Mouse (Mus musculus) hematopoietic stem cell, adult 5-6 weeks (primary cell): ENCODE data around the gene Tdrd6. TPM values are rescaled to one million over a fixed set of nuclear protein-coding genes. Genes with fewer than 3 reads are reported as not detected.

Source experiments
- ATAC-seq, 2 experiments: fragments of 125-278 bp in 1 of 2; replicated peaks in 1 of 2; 2 replicates each; pipeline ENCODE4 v1.8.0; 2016 to 2017; ENCODE audit warnings: inconsistent platforms in 2 of 2, mild to moderate bottlenecking in 2 of 2, moderate number of reproducible peaks in 2 of 2, low read depth in 1 of 2, moderate TSS enrichment in 1 of 2; ENCODE audit not compliant: low FRiP score in 2 of 2, poor library complexity in 2 of 2, severe bottlenecking in 2 of 2, insufficient read depth in 1 of 2, low TSS enrichment in 1 of 2
- total RNA-seq: library from RNA; stranded (forward); fragments of 172-1452, 232-1000 nt; gene quantifications from 2 replicates; pipeline ENCODE4 v1.2.3, GENCODE M21; 2017

Gene Tdrd6
- total RNA-seq, result 0.19 TPM in 1 of 2 replicates, not detected in the other

DNA sequence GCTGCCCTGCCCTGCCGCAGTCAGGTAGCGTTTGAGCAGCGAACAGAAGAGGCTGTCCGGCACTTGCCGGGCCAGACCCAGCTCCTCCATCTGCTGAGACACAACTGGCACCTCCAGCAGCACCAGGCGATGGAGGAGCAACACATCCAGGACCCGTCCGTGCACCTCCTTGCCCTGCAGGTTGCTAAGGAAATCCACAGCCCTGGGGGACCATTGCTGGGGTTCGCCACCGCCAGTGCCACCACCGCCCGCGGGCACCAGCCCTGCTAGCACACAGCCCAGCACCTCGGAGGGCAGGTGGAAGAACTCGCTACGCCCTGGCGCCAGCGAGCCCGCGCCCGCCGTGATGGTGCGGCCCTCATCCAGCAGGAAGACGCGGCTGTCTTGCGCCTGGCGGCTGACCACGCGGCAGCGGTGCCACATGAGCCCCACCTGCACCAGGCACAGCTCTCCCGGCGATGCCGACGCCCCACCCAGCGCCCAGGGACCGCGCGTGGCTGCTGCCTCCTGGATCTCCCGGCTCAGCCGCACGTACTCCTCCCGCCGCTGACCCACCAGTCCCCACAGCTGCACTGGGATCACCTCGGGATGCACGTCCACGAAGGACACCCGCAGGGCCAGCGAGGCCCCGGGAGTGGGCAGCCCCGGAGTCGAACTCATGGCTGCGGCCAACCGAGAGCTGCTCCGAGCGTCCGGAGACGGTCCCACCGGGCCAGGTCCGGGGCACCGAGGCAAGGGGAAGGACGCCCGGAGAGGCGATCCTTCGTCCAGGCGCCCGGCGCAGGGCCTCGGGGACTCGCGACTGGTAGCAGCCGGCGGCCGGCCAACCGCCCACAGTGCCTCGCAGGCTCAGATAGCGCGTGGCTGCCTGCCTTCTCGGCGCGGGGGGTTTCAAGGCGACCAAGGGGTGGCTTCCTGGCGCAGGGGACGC is at the start of gene Tdrd6:
TSS of gene Tdrd6 (minus strand) at position 804 of the 931 bp plus-strand sequence.
- ATAC-seq, result peak in 1 of 2 experiments; percentile 27; a peak in 1 of 4 replicates

DNA sequence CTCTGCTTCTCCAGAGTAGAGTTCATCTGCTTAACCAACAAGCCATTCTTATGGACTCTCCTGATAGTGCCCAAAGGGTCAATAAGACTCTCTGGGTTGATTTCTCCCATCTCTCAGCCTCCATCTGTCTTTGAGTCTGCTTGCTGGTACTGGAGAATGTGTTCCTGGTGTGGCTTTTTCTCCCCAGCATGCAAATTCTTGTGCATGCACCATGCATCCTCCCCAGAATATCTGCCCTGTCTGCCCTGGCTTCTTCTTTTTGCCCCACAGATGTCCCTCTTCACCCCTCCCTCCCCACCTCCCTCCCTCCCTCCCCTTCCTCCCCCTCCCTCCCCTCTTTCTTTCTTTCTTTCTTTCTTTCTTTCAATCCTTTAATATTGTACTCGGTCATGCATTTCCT is 47.2 kb upstream of the Tdrd6 start:
- ATAC-seq, result no peak

DNA sequence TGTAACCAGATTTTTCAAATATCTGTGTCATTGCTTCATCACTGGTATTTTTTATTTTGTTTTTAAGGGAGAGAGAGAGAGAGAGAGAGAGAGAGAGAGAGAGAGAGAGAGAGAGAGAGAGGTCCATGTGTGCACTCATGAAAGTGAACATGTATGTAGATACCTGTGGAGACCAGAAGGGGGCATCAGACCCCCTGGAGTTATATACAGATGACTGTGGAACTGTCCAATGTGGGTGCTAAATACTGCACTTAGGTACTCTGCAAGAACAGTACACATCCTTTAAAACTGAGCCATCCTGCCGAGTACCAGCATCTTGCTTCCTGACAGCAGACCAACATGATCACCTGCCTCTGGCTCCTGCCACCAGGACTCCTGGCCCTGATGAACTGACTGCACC is 46.1 kb upstream of the Tdrd6 start:
- ATAC-seq, result no peak

DNA sequence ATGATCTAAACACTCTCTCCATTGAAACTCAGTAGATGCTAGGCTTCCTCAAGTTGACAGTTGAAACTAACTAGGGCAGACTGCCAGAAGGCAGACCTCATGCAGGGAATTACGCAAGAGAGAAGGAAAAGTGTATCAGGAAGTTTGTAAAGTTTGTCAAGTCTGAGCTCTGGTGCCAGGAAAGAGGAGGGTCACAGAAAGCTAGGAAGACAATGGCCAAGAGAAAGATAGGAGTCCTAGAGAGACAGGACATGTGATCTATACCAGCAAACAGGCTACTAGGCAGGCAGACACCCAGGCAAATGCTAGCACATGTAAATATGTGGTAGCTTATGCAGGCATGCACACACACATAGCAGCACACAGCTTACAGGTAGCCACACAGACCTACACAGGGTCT is 45.1 kb upstream of the Tdrd6 start:
- peak; percentile 27 to 29; a peak in 2 of 4 replicates for ATAC-seq

DNA sequence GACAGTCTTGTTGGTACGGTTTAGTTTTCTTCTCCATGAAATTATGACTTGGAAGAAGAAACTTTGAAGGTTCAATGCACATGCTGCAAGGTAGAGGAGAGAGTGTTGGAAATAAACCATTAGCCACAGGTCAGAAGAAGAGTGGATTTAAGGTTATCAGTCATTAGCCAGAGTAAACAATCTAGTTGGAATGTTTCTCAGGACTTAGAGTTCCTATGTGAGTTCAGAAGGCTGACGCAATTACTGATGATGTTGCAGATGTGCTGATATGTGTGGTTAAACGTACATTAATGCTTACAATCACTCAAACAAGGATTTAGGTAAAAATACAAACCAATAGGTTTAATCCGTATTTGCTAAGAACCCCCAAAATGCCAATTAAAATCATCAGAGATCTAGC is 41.8 kb upstream of the Tdrd6 start:
- no peak for ATAC-seq

DNA sequence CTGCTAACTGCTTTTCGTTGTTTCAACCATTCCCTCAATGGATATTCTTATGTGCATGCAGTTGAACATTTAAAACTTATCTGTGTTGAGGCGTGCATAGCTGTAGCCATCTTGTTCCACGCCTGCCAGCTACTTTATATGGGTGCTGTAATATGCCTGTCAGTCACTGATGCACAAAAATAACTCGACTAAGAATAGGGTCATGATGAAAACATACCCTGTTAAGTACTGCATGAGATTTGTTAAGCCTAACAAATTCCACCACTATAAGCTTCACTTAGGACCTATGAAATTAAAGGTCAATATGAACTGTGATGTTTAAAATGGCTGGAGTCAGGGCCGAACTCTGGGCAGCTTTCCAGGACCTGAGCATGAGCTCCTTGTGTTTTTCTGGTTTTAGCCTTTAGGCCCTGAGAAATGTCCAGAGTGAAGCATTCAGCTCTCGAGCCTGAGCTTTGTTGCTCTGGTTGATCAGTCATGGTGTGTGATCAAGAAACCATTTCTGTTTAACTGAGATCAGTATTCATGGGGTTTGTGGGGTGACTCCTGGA is 39.1 kb upstream of the Tdrd6 start:
- ATAC-seq, result no peak

DNA sequence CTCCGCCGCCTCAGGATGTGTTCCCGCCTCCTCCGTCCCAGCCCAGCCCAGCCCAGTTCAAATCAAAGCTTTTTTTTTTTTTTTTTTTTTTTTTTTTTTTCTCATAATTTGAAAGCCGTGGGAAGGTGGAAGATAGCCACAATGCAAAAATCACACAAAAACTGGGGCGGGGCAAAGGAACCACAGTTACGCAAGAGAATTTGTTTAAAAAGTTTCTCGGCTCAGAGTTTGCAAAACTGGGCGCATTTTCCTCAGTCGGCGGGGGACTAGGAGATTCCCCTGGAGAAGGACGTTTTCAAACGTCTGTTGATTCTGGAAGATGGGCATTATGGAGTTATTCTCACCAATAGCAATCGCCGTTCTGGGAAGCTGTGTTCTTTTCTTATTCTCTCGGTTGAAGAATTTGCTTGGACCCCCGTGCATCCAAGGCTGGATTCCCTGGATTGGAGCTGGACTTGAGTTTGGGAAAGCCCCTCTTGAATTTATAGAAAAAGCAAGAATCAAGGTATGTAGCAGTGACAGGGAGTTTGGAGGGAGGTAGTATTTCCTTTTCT is 37.3 kb upstream of the Tdrd6 start, which contains the start of gene Cyp39a1:
TSS of gene Cyp39a1 (plus strand) at position 136 of the 554 bp plus-strand sequence.
- ATAC-seq, result peak in 1 of 2 experiments; percentile 19; a peak in 1 of 4 replicates

DNA sequence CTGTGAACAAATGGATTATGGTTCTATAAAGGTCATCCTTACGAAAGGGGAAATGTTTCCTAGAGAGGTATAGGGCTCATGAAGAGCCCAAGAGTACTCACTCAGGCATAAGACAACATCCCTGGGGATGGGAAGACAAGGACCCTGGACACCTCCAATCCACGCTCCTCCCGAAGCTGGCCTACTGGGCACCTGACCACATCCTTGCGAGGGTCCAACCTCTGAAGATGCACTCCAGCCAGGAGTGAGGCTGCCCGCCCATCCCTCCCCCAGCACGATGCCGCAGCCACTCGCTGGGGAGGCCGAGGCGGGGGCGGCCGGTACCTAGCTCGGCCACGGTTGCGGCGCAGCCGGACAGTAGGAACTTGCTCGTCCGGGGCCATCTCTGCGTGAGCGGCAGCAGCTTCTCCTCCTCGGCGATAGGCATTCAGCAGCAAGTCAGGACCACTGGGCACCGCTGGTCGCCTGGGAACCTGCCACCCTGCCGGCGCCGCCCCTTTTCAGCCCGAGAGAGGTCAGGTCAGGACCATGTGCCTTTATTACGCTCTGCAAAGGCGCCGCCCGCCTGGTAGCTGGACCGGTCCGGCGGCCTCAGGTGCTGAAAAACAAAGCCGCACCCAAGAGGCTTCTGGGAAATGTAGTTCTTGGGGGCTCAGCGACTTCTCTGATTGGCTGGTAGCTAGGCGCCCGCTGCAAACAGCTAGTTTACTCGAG is 36.6 kb upstream of the Tdrd6 start, which contains the start of gene Slc25a27:
TSS of gene Slc25a27 (minus strand) at position 639 of the 714 bp plus-strand sequence.
- ATAC-seq, result peak; percentile 98 to 99

DNA sequence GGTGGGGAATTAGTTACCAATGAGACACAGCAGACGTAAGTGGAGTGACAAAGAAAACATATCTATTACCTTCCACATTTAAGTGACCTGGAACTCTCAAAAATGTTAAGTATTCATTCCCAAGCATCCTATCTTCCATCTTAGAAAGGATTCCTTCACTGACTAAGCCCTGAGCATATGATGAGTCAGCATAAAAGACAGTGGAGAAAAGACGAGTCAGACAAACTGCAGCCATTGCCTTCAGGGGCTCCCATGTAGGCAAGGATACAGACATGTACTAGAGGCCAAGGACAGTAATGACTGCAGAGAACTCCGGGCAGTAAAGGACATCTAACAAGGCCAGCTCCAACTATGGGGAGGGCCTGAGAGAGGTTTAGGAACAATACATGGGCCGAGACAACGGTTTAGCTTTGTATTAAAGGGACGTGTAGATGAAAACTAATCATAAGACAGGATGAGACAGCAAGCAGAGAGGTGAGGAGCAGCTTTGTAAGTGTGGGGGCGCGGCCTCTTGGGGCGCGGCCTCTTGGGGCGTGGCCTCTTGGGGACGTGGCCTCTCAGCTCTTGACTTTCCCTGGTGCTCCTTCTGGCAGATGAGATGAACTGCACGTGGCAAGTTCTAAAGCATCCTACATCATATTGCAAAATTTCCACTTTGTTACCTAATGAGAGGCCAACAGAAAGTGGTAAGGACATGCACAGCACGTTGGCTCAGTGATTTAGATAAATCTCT is 21.4 kb upstream of the Tdrd6 start:
- peak; percentile 29 to 49; a peak in 2 of 4 replicates for ATAC-seq

DNA sequence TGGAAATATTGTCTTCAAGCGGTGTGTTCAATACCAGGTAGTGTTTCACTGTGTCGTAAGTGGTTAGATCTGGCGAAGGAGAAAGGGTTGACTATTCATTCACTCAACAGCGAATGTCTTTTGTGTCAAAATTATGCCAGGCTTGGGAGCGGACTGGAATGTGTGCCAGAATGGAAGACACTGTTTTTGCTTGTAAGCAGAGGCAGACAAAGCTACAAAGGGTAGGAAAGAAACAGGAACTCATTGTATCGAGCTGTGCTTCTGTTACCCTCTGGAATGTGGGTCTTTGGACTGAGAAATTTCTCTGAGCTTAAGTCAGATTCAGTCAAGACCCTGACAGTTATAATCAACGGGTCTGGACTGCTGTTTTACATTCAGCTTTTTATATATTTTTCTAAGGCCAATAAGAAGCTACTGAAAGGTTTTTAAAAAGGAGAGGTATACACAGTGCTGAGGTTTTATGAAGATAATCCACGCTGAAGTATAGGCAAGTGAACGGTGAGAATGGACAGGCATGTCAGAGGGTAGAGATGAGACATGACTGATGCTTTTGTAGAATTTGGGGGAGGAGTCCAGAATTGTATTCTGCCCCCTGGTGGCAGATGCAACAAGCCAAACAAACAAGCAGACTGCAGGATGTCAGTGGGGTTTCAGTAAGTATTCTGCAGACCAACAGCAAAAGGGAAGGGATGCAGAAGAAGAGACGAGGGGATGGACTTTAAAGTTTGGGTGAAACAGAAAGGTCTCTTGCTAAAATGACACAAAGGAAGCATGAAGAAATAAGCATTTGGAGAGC is 19.7 kb upstream of the Tdrd6 start:
- ATAC-seq, result peak; percentile 36 to 37; a peak in 2 of 4 replicates

DNA sequence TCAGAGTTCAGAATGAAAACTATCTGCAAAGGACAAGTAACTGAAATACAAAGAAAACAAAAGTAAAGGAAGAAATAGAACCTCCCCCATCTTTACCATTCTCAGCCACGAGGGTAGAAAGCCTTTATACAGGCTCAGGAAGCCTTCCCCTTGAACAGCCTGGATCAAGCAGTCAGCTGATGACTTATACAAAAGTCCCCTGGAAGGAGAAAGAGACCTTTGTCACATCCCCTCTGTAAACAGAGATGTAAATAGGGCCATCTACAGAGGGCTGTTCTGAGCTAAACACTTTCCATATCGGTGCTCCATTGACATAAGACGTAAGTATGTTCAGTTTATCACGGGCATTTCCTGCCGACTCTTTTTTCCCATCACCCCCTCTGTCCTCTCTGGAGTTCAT is 16.8 kb upstream of the Tdrd6 start:
- no peak for ATAC-seq

DNA sequence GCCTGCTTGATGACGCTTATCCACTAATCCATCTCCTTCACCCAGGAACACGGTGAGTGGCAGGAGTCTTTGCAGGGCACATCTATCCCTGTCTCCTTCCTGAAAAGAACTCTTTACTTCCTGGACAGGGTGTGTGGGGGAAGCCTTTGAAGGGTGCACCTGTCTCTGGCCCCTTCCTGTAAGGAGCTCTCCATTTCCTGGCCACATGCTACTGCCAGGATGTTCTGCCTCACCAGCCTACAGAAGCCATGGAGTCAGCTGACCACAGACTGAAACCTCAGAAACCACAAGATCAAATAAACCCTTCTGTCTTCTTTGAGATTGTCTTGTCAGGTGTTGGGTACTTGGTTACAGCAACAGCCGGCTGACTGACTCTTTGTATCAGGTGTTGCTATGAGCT is 15.0 kb upstream of the Tdrd6 start:
- 0 out of 4 replicates have a peak, but pooled peaks of 1 of the 2 experiments have one; percentile 17 for ATAC-seq

DNA sequence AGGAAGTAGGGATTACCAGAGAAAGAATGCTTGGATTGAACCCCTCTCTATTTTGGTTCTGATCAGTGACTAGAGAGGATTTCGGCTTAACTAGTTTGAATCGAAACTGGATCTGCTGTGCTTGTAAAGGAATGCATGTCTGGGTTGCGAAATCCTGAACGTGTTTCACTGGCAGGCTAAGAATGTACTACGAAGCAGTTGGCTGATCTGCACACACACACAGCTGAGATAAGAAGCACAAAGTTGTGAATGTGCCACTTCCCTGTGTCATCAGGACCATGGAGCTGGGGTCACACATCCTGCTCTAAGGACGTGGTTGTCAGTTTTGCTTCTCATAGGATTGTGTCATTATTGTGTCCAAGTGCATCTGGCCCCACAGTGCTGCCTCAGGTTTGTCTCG is 14.3 kb upstream of the Tdrd6 start:
- ATAC-seq, result peak in 1 of 2 experiments; percentile 27; a peak in 1 of 4 replicates

DNA sequence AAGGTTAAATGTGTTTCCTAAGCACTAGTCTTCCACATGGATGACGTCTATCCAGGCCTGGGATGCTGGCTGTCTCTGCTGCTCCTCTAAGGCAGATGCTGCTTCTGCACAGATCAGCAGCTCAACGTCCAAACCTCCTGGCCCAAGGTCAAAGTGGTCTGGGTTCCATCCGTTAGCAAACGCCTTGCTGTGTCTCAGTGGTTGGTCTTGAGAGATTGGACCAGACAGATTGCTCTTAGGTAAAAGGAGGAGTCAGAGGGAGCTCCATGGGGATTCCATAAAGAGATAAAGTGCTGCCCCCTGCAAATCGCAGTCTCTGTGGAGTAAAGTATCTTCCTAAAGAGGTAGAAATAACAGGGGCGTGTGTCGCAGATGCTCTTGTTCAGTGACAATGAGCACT is 13.1 kb upstream of the Tdrd6 start:
- ATAC-seq, result no peak

DNA sequence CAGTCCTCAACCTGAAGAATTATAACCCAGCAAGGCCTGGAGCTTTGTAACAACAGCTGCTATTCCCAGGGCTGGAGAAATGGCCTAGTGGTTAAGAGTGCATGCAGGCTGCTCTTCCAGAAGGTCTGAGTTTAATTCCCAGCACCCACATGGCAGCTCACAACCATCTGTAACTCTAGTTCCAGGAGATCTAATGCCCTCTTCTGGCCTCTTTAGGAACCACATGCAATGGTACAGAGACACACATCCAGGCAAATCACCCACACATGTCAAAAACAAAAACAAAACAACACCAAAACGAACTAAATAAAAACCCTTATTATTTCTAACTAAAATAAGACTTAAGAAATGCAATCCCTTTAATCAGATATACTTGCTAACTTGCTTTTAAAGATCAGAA is 10.7 kb upstream of the Tdrd6 start:
- ATAC-seq, result no peak

DNA sequence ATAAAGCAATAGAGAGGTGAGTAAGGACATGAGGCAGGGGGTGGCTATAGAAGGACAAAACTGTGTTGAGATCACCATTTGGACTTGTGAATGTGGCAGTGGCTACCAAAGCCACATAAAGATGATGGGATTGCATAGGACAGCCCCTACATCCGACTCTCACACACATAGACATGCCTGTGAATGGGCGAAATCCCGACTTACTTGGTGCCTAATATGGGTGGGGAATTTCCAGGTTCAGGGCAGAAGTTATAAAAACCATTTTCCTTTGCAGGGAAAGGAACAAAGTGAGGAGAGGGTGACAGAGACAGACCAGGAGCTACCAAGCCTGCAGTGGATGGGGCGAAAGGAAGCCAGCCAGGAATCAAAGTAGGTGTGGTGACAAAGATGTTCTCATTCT is 7.0 kb upstream of the Tdrd6 start:
- ATAC-seq, result no peak
